Mouse (Mus musculus): ENCODE data around the gene Lgr4.
A peak's percentile ranks its signal among the peaks of the same experiment; 100 is the strongest.

Lgr4 gene

GRCm38 (mm10) chr2:109976181-109976580 is 58.7 kb downstream of the Lgr4 start:
- no peak for DNase-seq (ENCODE audit: low read depth)

- no peak for DNase-seq (ENCODE audit: low read depth)
Measured at GRCm38 (mm10) chr2:109977322-109977721, 59.9 kb downstream of the Lgr4 start.

- DNase-seq (ENCODE audit: low read depth): no peak
Measured at GRCm38 (mm10) chr2:109979209-109979608, 61.8 kb downstream of the Lgr4 start.

- no peak for DNase-seq (ENCODE audit: low read depth)
Measured at GRCm38 (mm10) chr2:109983435-109983834, 66.0 kb downstream of the Lgr4 start.

GRCm38 (mm10) chr2:109984930-109985329 is 67.5 kb downstream of the Lgr4 start:
- no peak for DNase-seq (ENCODE audit: low read depth)

GRCm38 (mm10) chr2:109985560-109985959 is 68.1 kb downstream of the Lgr4 start:
- no peak for DNase-seq (ENCODE audit: low read depth)

GRCm38 (mm10) chr2:109986036-109986785 is 68.8 kb downstream of the Lgr4 start:
- DNase-seq (ENCODE audit: low read depth): no peak

- DNase-seq (ENCODE audit: low read depth): no peak
Measured at GRCm38 (mm10) chr2:109987946-109988345, 70.5 kb downstream of the Lgr4 start.

- DNase-seq (ENCODE audit: low read depth): no peak
Measured at GRCm38 (mm10) chr2:109989196-109989595, 71.7 kb downstream of the Lgr4 start.

- no peak for DNase-seq (ENCODE audit: low read depth)
Measured at GRCm38 (mm10) chr2:109989679-109990473, 72.4 kb downstream of the Lgr4 start.

GRCm38 (mm10) chr2:109991754-109992153 is 74.3 kb downstream of the Lgr4 start:
- DNase-seq (ENCODE audit: low read depth): no peak

GRCm38 (mm10) chr2:109992448-109993073 is 75.1 kb downstream of the Lgr4 start:
- peak; percentile 93 for DNase-seq (ENCODE audit: low read depth)

- DNase-seq (ENCODE audit: low read depth): no peak
Measured at GRCm38 (mm10) chr2:109993404-109993803, 76.0 kb downstream of the Lgr4 start.

GRCm38 (mm10) chr2:109995061-109995460 is 77.6 kb downstream of the Lgr4 start:
- DNase-seq (ENCODE audit: low read depth): no peak

GRCm38 (mm10) chr2:109996411-109996810 is 79.0 kb downstream of the Lgr4 start:
- DNase-seq (ENCODE audit: low read depth): no peak

- DNase-seq (ENCODE audit: low read depth): no peak
Measured at GRCm38 (mm10) chr2:110004668-110005067, 87.2 kb downstream of the Lgr4 start.

GRCm38 (mm10) chr2:110005164-110005563 is 87.7 kb downstream of the Lgr4 start:
- DNase-seq (ENCODE audit: low read depth): no peak

- DNase-seq (ENCODE audit: low read depth): no peak
Measured at GRCm38 (mm10) chr2:110005596-110006239, 88.3 kb downstream of the Lgr4 start.

- no peak for DNase-seq (ENCODE audit: low read depth)
Measured at GRCm38 (mm10) chr2:110007423-110008267, 90.2 kb downstream of the Lgr4 start.

GRCm38 (mm10) chr2:110009449-110009848 is 92.0 kb downstream of the Lgr4 start:
- no peak for DNase-seq (ENCODE audit: low read depth)

- DNase-seq (ENCODE audit: low read depth): no peak
Measured at GRCm38 (mm10) chr2:110012184-110012725, 94.8 kb downstream of the Lgr4 start.

All from 416B (cell line).